Mouse (Mus musculus): ENCODE measurements around the gene Thada. TPM values are rescaled to one million over a fixed set of nuclear protein-coding genes. Genes with fewer than 3 reads are reported as not detected.

Thada gene
- total RNA-seq, 2 experiments from 2014 or later, result 27.1 to 28.2 TPM

Other genes starting within 250 kb of the Thada start
- 0.44 and 0.81 TPM in 2 replicates for gene Plekhh2, start 45.7 kb upstream of the Thada start, total RNA-seq (2015)
- 0.25 and 0.27 TPM in 2 replicates for gene Plekhh2, start 45.7 kb upstream of the Thada start, total RNA-seq (2017)
- gene Dync2li1, start 160.3 kb upstream of the Thada start, total RNA-seq (2015), result 4.9 and 6.3 TPM in 2 replicates
- 3.5 and 5.9 TPM in 2 replicates for gene Dync2li1, start 160.3 kb upstream of the Thada start, total RNA-seq (2017)
- gene Abcg8, start 210.1 kb upstream of the Thada start, total RNA-seq (2015), result not detected in 2 replicates
- not detected in 2 replicates for gene Abcg8, start 210.1 kb upstream of the Thada start, total RNA-seq (2017)
- gene Abcg5, start 216.8 kb upstream of the Thada start, total RNA-seq (2015), result not detected in 2 replicates
- gene Abcg5, start 216.8 kb upstream of the Thada start, total RNA-seq (2017), result not detected in 2 replicates